Mouse (Mus musculus) C2C12 (cell line): Measurements from ENCODE around the gene Dcun1d2. TPM values are rescaled to one million over a fixed set of nuclear protein-coding genes. Genes with fewer than 3 reads are reported as not detected.

ENCODE experiments used
- H3K27me3 ChIP-seq: one replicate; pipeline ENCODE4 v1.6.1; 2011; ENCODE audit not compliant: control insufficient read depth, insufficient read depth, insufficient read length
- H3K36me3 ChIP-seq: one replicate; pipeline ENCODE4 v1.6.1; 2011; ENCODE audit not compliant: control insufficient read depth, insufficient read depth
- H3K4me3 ChIP-seq: one replicate; pipeline ENCODE4 v1.5.1; 2011; ENCODE audit warnings: mild to moderate bottlenecking, control low read depth; ENCODE audit not compliant: poor library complexity, insufficient read depth, severe bottlenecking
- H3K79me2 ChIP-seq: one replicate; pipeline ENCODE4 v1.6.1; 2011; ENCODE audit not compliant: control insufficient read depth, insufficient read depth
- H3K79me3 ChIP-seq: one replicate; pipeline ENCODE4 v1.6.1; 2011; ENCODE audit warnings: low read depth, control low read depth
- H3ac ChIP-seq: one replicate; pipeline ENCODE3; 2011; ENCODE audit warnings: low read depth; ENCODE audit not compliant: control insufficient read depth, insufficient read length
- CEBPB ChIP-seq: IDR thresholded peaks from one replicate; pipeline ENCODE4 v1.6.1; 2011; ENCODE audit warnings: low read depth, mild to moderate bottlenecking, control low read depth, moderate library complexity
- CTCF ChIP-seq: IDR thresholded peaks from one replicate; pipeline ENCODE4 v1.5.1; 2011; ENCODE audit not compliant: control insufficient read depth, insufficient read depth, insufficient read length
- FOSL1 ChIP-seq: IDR thresholded peaks from one replicate; pipeline ENCODE4 v1.8.0; 2011; ENCODE audit warnings: mild to moderate bottlenecking, low read length; ENCODE audit not compliant: poor library complexity, insufficient read depth, severe bottlenecking
- MAX ChIP-seq: IDR thresholded peaks from one replicate; pipeline ENCODE4 v1.6.1; 2011; ENCODE audit warnings: mild to moderate bottlenecking, control low read depth
- MYOD1 ChIP-seq: IDR thresholded peaks from one replicate; pipeline ENCODE4 v1.6.1; 2011; ENCODE audit warnings: low read depth; ENCODE audit not compliant: control insufficient read depth, insufficient read length
- MYOG ChIP-seq: IDR thresholded peaks from one replicate; pipeline ENCODE4 v1.6.1; 2011; ENCODE audit not compliant: control insufficient read depth, insufficient read length; ENCODE audit errors: extremely low read depth
- USF1 ChIP-seq: IDR thresholded peaks from one replicate; pipeline ENCODE4 v1.6.1; 2011; ENCODE audit warnings: low read depth, mild to moderate bottlenecking, control low read depth, moderate library complexity
- polyA plus RNA-seq: library from polyadenylated mRNA; unstranded; fragments of >200 nt; fragmentation: generic; extraction: Trizol; gene quantifications from one replicate; pipeline ENCODE4 v1.2.1, GENCODE M21; 2012; ENCODE audit warnings: missing spikeins

The Dcun1d2 gene
- polyA plus RNA-seq, 1 experiment, result 12.2 TPM

DNA sequence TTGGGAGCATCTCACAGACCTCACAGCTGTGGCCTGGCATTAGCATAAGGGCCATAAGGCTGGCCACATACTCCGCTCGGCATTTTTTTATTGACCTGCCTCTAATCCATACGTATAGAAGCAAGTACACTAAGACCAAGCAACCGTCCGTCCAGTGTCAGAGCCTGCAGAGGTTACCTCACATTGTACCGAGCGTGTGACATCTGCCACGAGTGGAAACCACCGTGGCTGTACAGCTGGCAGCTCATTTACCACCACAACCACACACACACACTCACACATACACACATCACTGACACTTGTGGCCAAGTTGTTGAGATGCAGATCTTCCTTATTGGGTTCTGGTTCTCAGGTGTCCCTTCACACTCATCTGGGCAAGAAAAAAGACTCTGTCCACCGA, 28.7 kb upstream of the Dcun1d2 start:
- H3K27me3 ChIP-seq, result no peaks in the 10 kb centered on the region
- H3K36me3 ChIP-seq, result no peaks in the 10 kb centered on the region
- no peak for TF ChIP-seq CTCF
- TF ChIP-seq MYOD1, result no peak
- no peak for TF ChIP-seq USF1
- TF ChIP-seq MYOG, result no peak
- TF ChIP-seq CEBPB, result no peak
- TF ChIP-seq FOSL1, result no peak
- no peak for TF ChIP-seq MAX
- H3K79me3 ChIP-seq, result no peaks in the 10 kb centered on the region
- no peak overlapping the region for H3K4me3 ChIP-seq
- H3ac ChIP-seq, result no peak overlapping the region
- no peaks in the 10 kb centered on the region for H3K79me2 ChIP-seq

DNA sequence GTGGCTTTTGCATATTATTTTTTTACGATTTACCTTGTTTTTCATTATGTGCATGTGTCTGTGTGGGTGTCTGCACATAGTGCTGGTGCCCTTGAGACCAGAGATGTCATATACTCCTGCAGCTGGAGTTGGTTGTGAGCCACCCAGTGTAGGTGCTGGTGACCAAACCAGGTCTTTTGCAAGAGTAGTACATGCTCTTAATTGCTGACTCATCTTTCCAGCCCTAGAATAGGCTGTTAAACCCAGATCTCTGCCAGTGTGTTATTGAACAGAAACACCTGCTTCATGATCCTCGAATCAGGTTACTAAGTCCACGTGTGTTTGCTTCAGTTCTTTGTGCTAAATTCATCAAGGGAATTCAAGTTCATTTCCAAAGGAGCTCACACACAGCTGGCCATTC, 27.0 kb upstream of the Dcun1d2 start:
- Histone ChIP-seq H3K79me2 (no peaks in the 10 kb centered on the region), H3K4me3 (no peak overlapping the region), H3K36me3 (peaks cover 5% of the 10 kb centered on the region), H3K27me3 (no peaks in the 10 kb centered on the region), H3ac (no peak overlapping the region), H3K79me3 (no peaks in the 10 kb centered on the region)
- TF ChIP-seq MYOD1 (no peak), CEBPB (no peak), MAX (no peak)

DNA sequence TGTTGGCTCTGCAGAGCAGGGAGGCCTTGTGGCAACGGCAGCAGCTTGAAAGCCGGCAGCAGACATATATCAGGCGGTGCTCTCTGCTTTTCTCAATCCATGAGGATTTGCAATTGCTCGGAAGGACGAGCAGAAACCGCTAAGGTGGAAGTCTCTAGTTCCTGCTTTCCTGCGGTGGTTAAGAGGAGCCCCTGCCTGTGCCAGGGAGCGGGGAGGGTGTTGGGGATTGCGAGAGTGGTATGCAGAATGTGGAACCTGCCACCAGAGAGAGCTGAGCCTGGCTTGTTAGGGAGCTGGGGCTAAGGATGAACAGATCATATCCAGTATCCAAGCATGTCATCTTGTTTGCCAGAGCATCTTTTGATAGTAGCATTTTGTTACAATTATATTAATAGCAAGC, 19.0 kb upstream of the Dcun1d2 start:
- no peaks in the 10 kb centered on the region for H3K27me3 ChIP-seq
- H3ac ChIP-seq, result no peak overlapping the region
- H3K79me2 ChIP-seq, result no peaks in the 10 kb centered on the region
- peaks cover 11% of the 10 kb centered on the region for H3K36me3 ChIP-seq
- TF ChIP-seq MAX (no peak), MYOD1 (no peak)
- no peaks in the 10 kb centered on the region for H3K79me3 ChIP-seq
- H3K4me3 ChIP-seq, result no peak overlapping the region

DNA sequence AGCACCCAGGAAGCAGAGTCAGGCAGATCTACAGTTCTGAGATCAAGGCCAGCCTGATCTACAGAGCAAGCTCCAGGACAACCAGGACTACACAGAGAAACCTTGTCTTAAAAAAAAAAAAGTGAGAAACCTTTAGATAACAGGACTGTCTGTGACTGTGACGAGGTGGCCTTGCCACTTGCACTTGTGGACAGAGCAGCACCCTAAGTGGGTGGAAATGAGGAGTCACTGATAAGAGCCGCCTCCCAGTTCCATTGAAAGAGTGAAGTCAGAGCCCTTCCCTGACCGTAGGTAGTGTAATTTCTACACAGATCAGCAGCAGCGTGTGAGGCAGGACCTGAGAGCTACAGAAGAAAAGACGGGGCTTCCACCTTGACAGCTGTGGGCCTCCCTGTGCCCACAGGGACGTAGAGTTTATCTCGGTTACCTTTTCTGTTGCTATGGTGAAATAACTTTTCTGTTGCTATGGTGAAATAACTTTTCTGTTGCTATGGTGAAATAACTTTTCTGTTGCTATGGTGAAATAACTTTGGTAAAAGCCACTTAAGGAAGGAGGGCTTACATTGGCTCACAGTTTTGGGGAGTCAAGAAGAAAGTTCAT, 18.5 kb upstream of the Dcun1d2 start:
- no peak overlapping the region for H3ac ChIP-seq
- H3K27me3 ChIP-seq, result no peaks in the 10 kb centered on the region
- H3K4me3 ChIP-seq, result no peak overlapping the region
- H3K79me3 ChIP-seq, result no peaks in the 10 kb centered on the region
- no peaks in the 10 kb centered on the region for H3K79me2 ChIP-seq
- peaks cover 11% of the 10 kb centered on the region for H3K36me3 ChIP-seq
- TF ChIP-seq USF1, result no peak
- no peak for TF ChIP-seq MYOG
- TF ChIP-seq MAX, result no peak
- no peak for TF ChIP-seq FOSL1
- no peak for TF ChIP-seq MYOD1
- no peak for TF ChIP-seq CEBPB
- no peak for TF ChIP-seq CTCF

DNA sequence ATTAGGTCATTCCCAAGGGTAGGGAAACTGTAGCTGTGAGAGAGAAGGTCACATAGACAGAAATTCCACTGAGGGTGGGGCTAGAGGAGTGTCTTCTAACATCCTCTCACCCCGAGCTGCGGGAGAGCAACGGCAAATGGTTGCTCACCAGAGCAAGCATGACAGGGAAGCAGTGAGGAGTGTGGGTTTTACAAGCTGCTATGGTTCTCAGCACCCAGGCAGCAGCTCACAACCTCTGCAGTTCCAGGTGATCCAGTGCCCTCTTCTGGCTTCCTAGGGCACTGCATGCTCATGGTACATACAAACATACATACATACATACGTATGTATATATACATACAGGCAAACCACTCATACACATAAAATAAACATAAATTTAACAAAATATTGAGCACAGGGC, 18.0 kb upstream of the Dcun1d2 start:
- H3K79me2 ChIP-seq, result no peaks in the 10 kb centered on the region
- H3K4me3 ChIP-seq, result no peak overlapping the region
- H3K79me3 ChIP-seq, result no peaks in the 10 kb centered on the region
- no peak for TF ChIP-seq USF1
- no peak for TF ChIP-seq MAX
- no peak for TF ChIP-seq CTCF
- no peak for TF ChIP-seq MYOG
- no peak for TF ChIP-seq CEBPB
- H3K27me3 ChIP-seq, result no peaks in the 10 kb centered on the region
- H3ac ChIP-seq, result no peak overlapping the region
- peaks cover 11% of the 10 kb centered on the region for H3K36me3 ChIP-seq

DNA sequence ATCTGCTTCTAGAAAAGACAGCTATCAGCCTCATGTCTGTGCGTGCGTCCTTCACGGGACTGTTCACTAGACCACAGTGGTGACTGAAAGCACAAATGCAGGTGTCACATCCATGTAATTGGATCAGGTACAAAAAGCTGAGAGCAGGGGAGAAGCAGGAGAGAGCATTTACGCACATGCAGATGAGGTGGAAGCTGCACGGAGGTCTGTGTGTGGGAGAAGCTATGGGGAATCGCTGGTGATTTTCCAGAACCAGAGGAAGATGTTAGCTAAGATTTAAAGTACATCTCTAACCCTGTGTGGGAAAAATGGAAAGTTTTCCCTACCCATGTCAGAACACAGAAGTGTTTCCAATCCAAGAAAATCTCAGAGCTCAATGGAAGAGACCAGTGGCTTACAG, 17.5 kb upstream of the Dcun1d2 start:
- no peaks in the 10 kb centered on the region for H3K79me3 ChIP-seq
- peaks cover 10% of the 10 kb centered on the region for H3K36me3 ChIP-seq
- TF ChIP-seq USF1 (no peak), MYOD1 (no peak), CTCF (no peak), MYOG (no peak), FOSL1 (no peak), CEBPB (no peak), MAX (no peak)

More for the DNA sequence above, 17.5 kb upstream of the Dcun1d2 start:
- no peaks in the 10 kb centered on the region for H3K27me3 ChIP-seq
- no peak overlapping the region for H3ac ChIP-seq
- H3K79me2 ChIP-seq, result no peaks in the 10 kb centered on the region
- no peak overlapping the region for H3K4me3 ChIP-seq
